8 mouse cellular contexts compared by ENCODE assay signal in genomic region chr14:25487470-25487955, GRCm38 (mm10). TPM values are rescaled to one million over a fixed set of nuclear protein-coding genes. Genes with fewer than 3 reads are reported as not detected.
A peak's percentile ranks its signal among the peaks of the same experiment; 100 is the strongest.
DNase-seq lines count a peak whose midpoint lies in the region; ATAC-seq lines count a peak whose summit lies in the region.

No protein-coding gene starts in this region.

- no peaks in the 10 kb centered on the region for H3K9me3 ChIP-seq in stomach, embryonic 15.5 days

- peaks cover 71% of the 10 kb centered on the region for H3K4me1 ChIP-seq in stomach, embryonic 15.5 days

- peak; percentile 97 for DNase-seq in heart, adult 11 months
- no peak for DNase-seq in heart, postnatal 4 days
- DNase-seq in retina, postnatal 1 day, result peak; percentile 32
- no peak for DNase-seq in retina, embryonic 14.5 days (ENCODE audit: low spot score)
- peak; percentile 48 to 81 for DNase-seq in kidney, postnatal 25 days
- DNase-seq in right cerebral cortex, adult 18-20 months, result no peak
- no peak for DNase-seq in spleen, postnatal 10 days (ENCODE audit: low spot score in 2 of 2)

- H3K9ac ChIP-seq in stomach, embryonic 15.5 days, result no peak overlapping the region

- H3K4me2 ChIP-seq in stomach, embryonic 15.5 days, result peak overlapping the region; percentile 2; the same call in 1 of the 2 replicates

- no peaks in the 10 kb centered on the region for H3K27me3 ChIP-seq in stomach, embryonic 15.5 days (replicated peaks)

- H3K27ac ChIP-seq in stomach, embryonic 15.5 days, result peak overlapping the region; percentile 21; the same call in 1 of the 2 replicates

- WGBS in stomach, embryonic 15.5 days, result 44% methylated on average over 7 of the region's 7 CpGs

- no peaks in the 10 kb centered on the region for H3K36me3 ChIP-seq in stomach, embryonic 15.5 days

- no peak for ATAC-seq in stomach, embryonic 15.5 days (ENCODE audit: insufficient read depth, low FRiP score, low read depth)

- H3K4me3 ChIP-seq in stomach, embryonic 15.5 days (replicated peaks), result no peak overlapping the region

RNA-seq across cellular contexts. Expression of gene Zmiz1, which starts 28.5 kb away (rescaled TPM):
- 10 to 100 TPM; 67.0 to 78.5 TPM for total RNA-seq in heart, postnatal 4 days (2021)
- 29.0 and 31.3 TPM in 2 replicates for polyA plus RNA-seq in stomach, embryonic 15.5 days (2015; fragmentation: Nextera tagmentation; extraction: Ambion mirVana)

Comparison
In these comparisons a context has a peak if more than half of its experiments do, and no peak if none do; other contexts are left out.
1. DNase-seq: peak in heart, adult 11 months (single experiment), retina, postnatal 1 day (single experiment) and kidney, postnatal 25 days (2 of 2); none in heart, postnatal 4 days (single experiment), retina, embryonic 14.5 days (single experiment), right cerebral cortex, adult 18-20 months (single experiment) and spleen, postnatal 10 days (0 of 2).